Mouse (Mus musculus) left cerebral cortex, postnatal 10 days (tissue): Measurements from ENCODE around the gene Habp4. TPM values are rescaled to one million over a fixed set of nuclear protein-coding genes. Genes with fewer than 3 reads are reported as not detected.

Source experiments
- DNase-seq, 2 experiments: peaks; one replicate each; pipeline ENCODE4 v3.0.0; 2021 to 2022; ENCODE audit warnings: low spot score in 2 of 2, mixed read lengths in 1 of 2; ENCODE audit errors: extremely low spot score in 1 of 2
- intact Hi-C: fragments of 180-260 bp; cut with DNase I; formaldehyde crosslinking; loops from one replicate; pipeline ENCODE4 v1.15.1; 2025
- total RNA-seq, 2 experiments: library from RNA; stranded (reverse); gene quantifications; 2 replicates each; pipeline ENCODE4 v1.2.3; 2021

Habp4 gene
- total RNA-seq, 2 experiments from 2014 or later: 119 to 127 TPM

DNA sequence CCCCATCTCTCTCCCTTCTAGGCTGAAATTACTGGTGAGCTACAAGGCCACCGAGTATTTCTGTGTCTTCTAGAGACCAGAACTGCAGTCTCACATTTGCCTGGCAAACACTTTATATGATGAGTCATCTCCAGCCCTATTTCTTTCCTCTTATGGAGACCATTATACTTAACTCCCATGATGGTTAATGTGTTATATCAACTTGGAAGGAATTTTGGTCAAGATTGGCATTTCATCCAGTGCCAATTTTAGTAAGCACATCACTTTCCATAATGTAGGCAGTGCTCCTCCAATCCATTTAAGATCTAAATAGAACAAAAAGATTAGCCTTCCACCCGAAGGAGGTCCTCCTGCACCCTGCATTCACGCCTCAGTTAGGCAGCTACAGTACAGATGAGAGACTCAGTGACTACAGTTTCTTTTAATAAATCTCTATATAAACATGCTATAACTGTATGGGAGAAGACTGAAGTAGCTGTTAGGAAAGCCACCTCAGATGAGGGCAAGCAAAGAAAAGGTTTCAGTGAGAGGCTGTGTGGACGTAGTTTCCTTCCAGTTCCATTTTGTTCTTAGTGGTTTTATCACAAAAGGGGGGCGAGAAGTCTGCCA, 50.5 kb downstream of the Habp4 start:
- no peak for DNase-seq
- intact Hi-C loops: no loop called here

DNA sequence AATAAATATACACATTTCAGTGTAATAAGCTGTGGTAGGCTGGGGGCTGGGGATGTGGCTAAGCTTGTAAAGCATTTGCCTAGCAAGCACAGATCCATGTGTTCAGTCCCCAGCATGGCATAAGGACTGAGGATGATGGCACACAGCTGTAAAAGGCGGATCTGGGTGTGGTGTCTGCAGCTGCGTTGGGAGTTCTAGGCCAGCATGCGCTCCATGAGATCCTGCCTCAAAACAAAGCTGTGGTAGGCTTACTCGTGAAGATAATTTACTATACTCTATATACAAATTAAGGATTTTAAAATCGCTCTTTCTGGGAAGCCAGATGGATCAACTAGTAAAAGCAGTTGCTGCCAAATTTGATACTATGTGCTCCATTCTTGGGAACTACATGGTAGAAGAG, 53.3 kb downstream of the Habp4 start:
- DNase-seq: no peak

DNA sequence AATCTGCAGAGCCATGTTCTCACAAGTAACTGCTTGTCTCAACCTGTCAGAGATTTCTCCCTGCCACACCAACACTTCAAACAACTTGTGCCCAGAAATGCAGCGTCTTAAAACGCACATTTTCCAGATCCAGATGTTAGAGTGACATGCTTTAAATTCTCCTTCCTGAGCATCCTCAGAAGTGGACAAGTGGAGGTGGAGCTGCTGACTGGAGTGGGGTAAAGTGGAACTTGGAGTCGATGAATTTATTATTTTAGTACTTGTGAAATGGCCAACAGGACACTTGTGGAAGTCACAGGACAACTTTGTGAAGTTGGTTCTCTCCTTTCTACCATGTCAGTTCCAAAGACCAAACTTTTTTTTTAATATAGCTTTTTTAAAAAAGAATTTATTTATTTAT, 64.1 kb downstream of the Habp4 start:
- DNase-seq: no peak
- intact Hi-C loops: no loop called here

More for the DNA sequence above, 53.3 kb downstream of the Habp4 start:
- intact Hi-C loops: no loop called here

DNA sequence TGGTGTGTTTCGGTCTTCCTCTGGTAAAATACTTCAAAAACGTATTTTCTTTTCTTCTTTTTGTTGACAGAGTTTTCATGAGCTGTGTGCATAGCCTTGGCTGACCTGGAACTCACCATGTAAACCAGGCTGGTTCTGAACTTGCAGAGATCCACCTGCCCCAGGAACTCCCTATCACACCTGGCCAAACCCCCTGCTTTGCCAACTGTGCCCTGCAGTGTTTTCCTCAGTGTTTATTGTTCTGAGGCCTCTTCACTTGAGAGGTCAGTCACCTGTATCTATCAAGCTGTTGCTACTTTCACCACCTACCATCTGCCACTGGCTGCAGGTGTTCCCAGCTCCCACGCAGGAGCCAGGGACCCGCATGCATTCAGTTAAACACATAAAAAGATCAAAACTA, 65.1 kb downstream of the Habp4 start:
- DNase-seq: no peak
- intact Hi-C loops: no loop called here

DNA sequence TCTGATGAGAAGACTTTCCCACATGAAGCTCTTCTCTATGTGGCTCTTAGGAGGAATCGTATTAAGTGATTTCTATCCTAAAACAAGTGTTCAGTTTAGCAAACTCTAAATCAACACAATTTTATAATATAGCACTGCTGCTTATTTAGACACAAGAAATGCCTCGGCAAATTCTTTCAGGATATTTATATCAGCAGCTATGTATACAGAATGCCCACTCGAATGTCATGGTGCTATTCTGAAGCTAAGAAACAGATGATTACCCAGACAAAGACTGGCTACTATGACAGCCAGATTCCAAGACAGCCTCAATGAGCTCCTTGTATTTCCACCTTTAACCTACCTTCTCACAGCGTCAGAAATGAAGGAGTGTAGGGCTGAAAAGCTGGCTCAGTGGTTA, 71.5 kb downstream of the Habp4 start:
- intact Hi-C loops: no loop called here
- no peak for DNase-seq

DNA sequence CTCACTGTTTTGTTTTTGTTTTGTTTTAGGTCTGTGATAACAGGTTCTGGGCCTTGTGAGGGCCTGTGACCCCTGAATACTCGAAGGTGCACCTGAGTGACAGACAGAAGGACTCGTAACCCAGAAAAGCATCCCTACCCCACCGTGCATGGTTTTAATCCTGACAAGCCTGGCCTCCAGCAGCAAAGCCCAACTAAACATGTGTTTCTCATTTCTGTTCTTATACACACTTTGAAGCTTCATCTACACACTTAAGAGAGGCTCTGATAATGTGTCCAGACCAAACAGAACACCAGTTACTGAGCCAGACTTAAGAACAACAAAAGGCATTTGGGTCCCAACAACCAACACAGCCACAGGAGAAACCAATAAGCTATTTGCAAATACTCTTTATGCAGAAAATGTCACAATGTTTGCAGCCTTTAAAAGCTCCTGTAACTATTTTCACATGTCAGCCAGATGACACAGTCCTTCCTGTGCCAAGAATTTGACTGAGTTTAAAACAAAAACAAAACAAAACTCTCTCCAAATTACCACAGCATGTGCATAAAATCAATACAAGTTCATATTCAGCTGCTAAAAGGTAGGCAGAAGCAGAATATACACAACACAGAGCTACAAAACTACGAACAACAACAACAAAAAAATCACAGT, 73.6 kb downstream of the Habp4 start:
- intact Hi-C loops: no loop called here
- DNase-seq: no peak

DNA sequence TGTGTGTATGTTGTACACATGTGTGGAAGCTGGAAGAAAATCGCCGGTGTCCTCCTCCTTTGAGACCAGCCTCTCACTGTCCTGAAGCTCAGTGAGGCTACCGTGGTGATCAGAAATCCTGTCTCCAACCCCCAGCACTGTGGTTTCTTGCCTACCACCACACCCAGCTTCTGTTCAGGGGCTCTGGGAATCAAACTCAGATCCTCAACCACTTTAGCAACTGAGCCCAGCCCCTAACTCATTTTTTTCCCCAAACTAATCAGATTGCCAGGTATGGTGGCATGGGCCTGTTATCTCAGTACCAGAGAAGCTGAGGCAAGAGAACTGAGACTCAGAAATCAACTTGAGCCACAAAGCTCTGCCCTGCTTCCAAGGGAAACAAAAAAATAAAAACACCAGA, 74.2 kb downstream of the Habp4 start:
- DNase-seq: no peak
- intact Hi-C loops: no loop called here

Other genes with a start within 250 kb of the Habp4 start
- not detected for gene Hsd17b3, start 72.6 kb upstream of the Habp4 start, total RNA-seq
- under 1 TPM; 0.81 to 0.91 TPM for gene Slc35d2, start 32.5 kb upstream of the Habp4 start, total RNA-seq
- gene Zfp367, start 8.6 kb upstream of the Habp4 start, total RNA-seq: 10 to 100 TPM in 1 of 2 experiments, 1 to 10 TPM in 1; 9.9 to 10.1 TPM
- gene Cdc14b, start 113.5 kb downstream of the Habp4 start, total RNA-seq: 1 to 10 TPM; 2.9 to 3.4 TPM
- 10 to 100 TPM; 10.0 to 10.3 TPM for gene Aaed1, start 150.9 kb downstream of the Habp4 start, total RNA-seq
- gene Ctsl, start 209.1 kb downstream of the Habp4 start, total RNA-seq: 100 to 1,000 TPM; 186 to 187 TPM